Mouse (Mus musculus) T-cell, adult 2 months (primary cell): ENCODE measurements at regions not wholly inside any gene's neighbourhood (a gene's known extent, or its start where the extent isn't known, plus 50 kb on each side); places are given as distances from the start of the nearest gene placed in this dataset.
"Not testable (repeated sequence)": the region's sequence is repeated elsewhere in the genome, so short reads cannot be mapped to it uniquely, and the experiment has no call there.

Experiments used
- DNase-seq: peaks from one replicate; pipeline ENCODE4 v3.0.0; 2022; ENCODE audit warnings: low spot score

GRCm38 (mm10) chr12:113423736-113424597, 65.3 kb upstream of the Adam6b start:
- no peak for DNase-seq

- not testable (repeated sequence) for DNase-seq
Observed at GRCm38 (mm10) chr12:113424598-113425208, 64.6 kb upstream of the Adam6b start.

GRCm38 (mm10) chr12:113425209-113426070, 63.9 kb upstream of the Adam6b start:
- DNase-seq, result peak; percentile 27

- no peak for DNase-seq
Observed at GRCm38 (mm10) chr12:113426636-113427035, 62.7 kb upstream of the Adam6b start.

GRCm38 (mm10) chr12:113427339-113427738, 62.0 kb upstream of the Adam6b start:
- DNase-seq, result peak; percentile 62

GRCm38 (mm10) chr12:113428461-113428860, 60.9 kb upstream of the Adam6b start:
- no peak for DNase-seq

- DNase-seq, result no peak
Observed at GRCm38 (mm10) chr12:113428901-113429300, 60.4 kb upstream of the Adam6b start.

GRCm38 (mm10) chr12:113430340-113430739, 59.0 kb upstream of the Adam6b start:
- peak; percentile 20 for DNase-seq
